Mouse (Mus musculus) splenic B cell, adult 2 months (primary cell): Measurements from ENCODE around the gene Fcer1g.
A peak's percentile ranks its signal among the peaks of the same experiment; 100 is the strongest.

Experiments
- DNase-seq: peaks from one replicate; pipeline ENCODE4 v3.0.0-alpha.2; 2011; ENCODE audit warnings: low read depth, low spot score
- H3K27me3 ChIP-seq: 2 replicates; pipeline ENCODE4 v1.6.1; 2012; ENCODE audit warnings: mild to moderate bottlenecking, low read length, moderate library complexity, mixed read lengths; ENCODE audit not compliant: control insufficient read depth, poor library complexity, insufficient read depth, severe bottlenecking
- H3K36me3 ChIP-seq: 2 replicates; pipeline ENCODE4 v1.6.1; 2012; ENCODE audit warnings: mild to moderate bottlenecking, low read length, moderate library complexity, mixed read lengths; ENCODE audit not compliant: control insufficient read depth, poor library complexity, insufficient read depth, severe bottlenecking

The Fcer1g gene

DNA sequence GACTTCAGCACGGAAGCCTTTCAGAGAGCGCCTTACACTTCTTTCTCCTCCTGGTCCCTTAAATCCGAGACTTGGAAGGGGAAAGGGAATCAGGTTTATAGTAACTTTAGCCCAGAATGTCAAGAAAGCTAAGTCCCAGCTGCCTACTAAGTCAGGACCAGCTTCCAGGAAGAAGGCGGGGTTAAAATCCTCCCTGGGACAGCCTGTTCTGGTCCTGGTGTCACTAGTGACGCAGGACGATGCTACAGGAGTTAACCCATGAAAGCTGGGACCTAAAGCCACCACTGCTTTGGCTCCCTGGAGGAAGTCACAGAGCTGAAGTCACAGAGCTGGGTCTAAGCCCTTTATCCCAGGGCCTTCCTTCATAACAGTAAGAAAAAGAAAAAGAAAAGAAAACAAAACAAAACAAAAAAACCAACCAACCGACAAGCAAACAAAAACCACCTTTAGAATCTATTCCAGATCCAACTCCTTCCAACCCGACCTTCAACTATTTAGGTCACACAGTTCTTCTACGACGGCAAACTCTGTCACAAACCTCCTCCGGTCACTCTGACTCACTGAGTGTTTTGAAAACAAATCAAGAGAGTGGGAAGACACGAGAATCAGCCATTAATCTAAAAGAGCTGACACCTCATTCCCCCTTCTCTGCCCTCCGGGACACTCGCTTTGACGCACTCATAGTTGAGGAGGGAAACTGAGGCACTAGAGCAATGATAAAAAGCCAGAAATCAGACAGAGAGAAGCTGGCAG lies 6.0 kb upstream of the Fcer1g start:
- peaks cover 8% of the 10 kb centered on the region for H3K36me3 ChIP-seq
- H3K27me3 ChIP-seq, result no peaks in the 10 kb centered on the region
- DNase-seq, result no peak

DNA sequence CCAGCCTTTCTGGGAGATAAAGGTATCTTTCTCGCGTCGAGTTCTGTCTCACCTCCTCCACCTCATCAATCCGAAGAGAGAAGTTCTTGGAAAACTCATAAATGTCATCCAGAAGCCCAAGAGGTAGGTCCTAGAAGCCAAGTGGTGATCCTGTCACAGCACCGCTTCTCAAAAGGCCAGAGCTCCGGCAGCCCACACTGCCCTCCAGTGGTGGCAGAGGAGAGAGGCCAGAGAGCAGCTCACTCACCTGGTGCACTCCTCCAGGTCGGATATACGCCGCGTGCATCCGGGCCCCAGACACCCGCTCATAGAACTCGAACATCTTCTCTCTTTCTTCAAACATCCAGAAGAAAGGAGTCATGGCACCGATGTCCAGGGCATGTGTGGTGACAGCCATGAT lies 4.3 kb upstream of the Fcer1g start:
- peak; percentile 75 for DNase-seq
- no peaks in the 10 kb centered on the region for H3K27me3 ChIP-seq
- H3K36me3 ChIP-seq, result peaks cover 8% of the 10 kb centered on the region

DNA sequence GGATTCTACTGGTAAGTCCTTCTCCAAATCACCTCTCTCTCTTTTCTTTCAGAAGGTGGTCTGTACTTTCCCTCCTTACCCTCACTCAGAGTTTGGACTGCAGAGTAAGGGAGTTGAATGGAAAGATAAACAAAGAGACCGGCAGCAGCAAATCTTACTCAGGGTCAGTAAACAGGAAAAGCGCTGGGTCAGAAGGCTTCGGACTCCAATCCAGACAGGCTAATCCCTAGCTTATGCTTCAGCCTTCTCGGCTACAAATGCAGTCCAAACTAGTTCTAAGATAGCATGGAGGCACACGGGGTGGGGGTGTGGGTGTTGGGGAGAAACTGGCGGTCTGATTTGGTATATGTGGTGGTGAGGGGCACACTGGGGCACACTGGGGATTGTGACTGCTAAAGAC lies 3.3 kb upstream of the Fcer1g start:
- H3K27me3 ChIP-seq, result no peaks in the 10 kb centered on the region
- peaks cover 8% of the 10 kb centered on the region for H3K36me3 ChIP-seq
- no peak for DNase-seq

DNA sequence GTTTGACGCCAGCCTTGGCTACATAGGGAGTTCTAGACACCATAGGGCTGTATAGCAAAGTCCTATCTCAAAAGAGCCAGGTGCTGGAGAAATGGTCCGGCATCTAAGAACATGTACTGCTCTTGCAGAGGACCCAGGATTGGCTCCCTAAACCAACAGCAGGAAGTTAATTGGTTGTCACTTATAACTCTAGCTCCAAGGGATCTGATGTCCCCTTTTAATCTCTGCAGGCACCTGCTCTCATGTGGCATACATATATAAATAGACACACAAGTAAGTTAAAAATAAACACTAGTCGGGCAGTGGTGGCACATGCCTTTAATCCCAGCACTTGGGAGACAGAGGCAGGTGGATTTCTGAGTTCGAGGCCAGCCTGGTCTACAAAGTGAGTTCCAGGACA lies 1.6 kb upstream of the Fcer1g start:
- DNase-seq, result no peak
- Histone ChIP-seq H3K27me3 (no peaks in the 10 kb centered on the region), H3K36me3 (peaks cover 6% of the 10 kb centered on the region)

DNA sequence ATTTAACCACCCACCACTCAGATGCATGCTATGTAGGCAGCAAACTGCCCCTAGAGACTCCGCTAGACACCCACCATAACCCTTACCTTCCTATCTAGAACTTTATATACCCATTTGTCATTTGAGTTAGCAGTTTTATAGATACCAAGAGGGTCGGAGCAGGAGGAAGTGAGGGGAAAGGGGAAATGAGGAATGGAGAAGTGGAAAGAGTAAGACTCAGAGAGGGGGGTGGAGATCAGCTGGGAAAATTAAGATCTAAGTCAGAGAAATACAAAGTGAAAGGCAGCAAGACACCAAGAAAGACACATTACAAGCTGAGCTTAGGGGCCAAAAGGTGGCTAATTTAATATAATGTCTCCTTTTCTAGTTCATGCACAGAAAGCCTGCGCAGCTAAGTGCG lies 373 bp upstream of the Fcer1g start:
- DNase-seq, result no peak
- Histone ChIP-seq H3K27me3 (no peaks in the 10 kb centered on the region), H3K36me3 (peaks cover 6% of the 10 kb centered on the region)

DNA sequence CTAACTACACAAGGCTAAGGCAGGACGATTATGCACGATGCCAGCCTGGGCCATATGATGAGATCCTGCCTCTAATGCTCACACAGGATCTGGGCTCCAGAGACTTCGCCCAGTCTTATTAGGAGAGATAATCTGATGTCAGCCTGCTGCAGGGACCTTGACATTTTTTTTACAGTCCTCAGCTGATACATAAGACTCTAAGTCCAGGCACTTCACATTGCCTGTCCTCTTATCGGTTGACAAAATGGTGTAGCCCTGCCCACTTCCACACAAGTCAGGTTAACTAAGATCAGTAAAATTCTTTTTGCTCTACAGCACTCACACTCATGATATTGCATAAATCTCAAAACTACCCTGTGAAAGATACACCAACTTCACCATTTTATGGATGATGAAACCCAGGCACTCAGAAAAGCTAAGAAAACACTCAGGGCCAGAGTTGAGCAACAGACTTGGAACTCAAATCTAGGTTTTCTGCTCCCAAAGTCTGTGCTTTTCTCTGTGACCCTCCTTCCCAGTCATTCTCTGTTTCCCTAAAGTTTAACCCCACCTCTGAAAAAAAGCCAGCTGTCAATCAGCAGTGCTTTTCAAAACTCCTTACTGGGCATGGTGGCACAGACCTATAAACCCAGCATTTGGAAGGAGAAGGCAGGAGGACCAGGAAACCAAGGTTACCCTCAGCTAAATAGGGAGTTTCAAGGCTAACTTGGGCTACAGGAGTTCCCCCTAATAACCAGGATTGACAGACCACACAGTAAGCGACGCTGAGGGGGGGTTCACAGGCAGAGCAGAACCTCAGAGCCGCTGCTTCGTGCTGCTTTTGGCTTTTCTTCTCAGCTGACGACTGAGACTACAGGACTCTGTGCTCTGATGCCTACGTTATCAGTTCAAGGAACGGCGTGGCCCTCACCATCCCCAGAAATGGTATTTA lies 1.1 kb downstream of the Fcer1g start:
- Histone ChIP-seq H3K36me3 (peaks cover 4% of the 10 kb centered on the region), H3K27me3 (no peaks in the 10 kb centered on the region)
- DNase-seq, result no peak

DNA sequence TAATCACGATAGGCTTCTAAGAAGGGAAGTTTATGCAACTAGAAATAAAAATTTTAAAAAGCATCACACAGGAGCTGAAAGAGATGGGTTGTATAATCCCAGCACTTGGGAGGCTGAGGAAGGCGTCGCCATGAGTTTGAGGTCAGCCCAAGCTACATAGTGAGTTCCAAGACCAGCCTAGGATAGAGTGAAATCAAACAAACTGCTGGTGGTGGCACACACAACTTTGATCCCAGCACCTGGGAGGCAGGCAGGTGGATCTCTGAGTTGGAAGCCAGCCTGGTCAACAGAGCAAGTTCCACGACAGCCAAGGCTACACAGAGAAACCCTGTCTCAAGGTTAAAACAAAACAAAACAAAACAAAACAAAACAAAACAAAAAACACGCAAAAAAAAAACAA lies 1.8 kb downstream of the Fcer1g start:
- Histone ChIP-seq H3K27me3 (no peaks in the 10 kb centered on the region), H3K36me3 (no peaks in the 10 kb centered on the region; the same call in none of the 2 replicates)
- DNase-seq, result no peak

DNA sequence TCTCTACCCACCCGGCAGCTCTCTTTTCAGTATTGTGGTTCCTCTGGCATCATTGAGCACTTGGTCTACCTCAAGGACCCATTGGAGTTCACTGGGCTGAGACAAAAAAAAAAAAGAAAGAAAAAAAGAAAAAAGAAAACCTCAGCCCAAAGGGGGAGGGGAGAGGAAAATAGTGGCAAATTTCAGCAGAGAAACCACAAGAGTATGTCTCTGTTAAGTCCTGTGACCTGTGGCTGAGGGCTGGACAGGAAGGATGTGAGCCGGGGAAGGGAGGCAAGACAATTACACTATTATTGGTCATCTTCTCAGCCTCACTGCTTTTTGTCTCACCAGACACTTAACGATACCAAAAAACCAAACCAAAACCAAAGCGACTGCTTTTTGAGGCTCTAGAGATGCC lies 2.3 kb downstream of the Fcer1g start:
- Histone ChIP-seq H3K36me3 (no peaks in the 10 kb centered on the region; the same call in 1 of the 2 replicates), H3K27me3 (no peaks in the 10 kb centered on the region)
- DNase-seq, result peak; percentile 46

DNA sequence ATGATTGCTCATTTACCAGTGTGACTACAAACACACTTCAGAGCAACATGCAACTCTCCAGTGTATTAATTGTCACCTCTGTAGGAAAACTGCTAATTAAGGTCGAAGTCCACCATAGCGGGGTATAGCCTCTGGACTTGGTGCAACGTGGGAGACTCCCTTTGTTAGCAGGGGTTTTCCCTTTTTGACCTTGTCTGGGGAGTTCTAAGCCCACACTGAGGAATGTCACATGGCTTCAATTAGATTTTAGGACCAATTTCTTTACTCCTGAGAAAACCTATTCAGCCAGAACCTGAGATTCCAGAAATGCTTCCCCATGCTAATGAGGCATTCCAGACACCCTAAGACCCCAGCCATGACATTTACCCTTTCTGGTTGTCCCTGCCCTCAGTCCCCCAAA lies 4.0 kb downstream of the Fcer1g start:
- no peak for DNase-seq
- H3K27me3 ChIP-seq, result no peaks in the 10 kb centered on the region
- no peaks in the 10 kb centered on the region; the same call in 1 of the 2 replicates for H3K36me3 ChIP-seq

DNA sequence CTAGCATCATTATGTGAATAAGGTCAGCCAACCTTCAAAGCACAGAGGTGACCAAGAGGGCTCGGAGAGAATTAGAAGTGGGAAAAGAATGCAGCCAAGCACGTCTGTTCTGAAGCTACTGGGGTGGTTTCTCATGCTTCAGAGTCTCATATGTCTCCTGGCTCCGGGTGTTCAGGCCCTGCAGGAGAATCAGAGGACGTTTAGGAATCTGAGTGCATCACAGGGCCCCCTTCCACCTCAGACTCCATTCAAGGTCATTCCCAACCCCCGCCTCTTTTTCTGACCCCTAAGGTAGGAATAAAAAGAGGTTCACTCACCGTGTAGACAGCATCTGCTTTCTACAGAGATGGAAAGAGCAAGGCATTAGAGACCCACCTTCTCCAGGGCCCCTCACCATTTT lies 4.4 kb downstream of the Fcer1g start:
- DNase-seq, result no peak
- no peaks in the 10 kb centered on the region for H3K27me3 ChIP-seq
- H3K36me3 ChIP-seq, result no peaks in the 10 kb centered on the region

DNA sequence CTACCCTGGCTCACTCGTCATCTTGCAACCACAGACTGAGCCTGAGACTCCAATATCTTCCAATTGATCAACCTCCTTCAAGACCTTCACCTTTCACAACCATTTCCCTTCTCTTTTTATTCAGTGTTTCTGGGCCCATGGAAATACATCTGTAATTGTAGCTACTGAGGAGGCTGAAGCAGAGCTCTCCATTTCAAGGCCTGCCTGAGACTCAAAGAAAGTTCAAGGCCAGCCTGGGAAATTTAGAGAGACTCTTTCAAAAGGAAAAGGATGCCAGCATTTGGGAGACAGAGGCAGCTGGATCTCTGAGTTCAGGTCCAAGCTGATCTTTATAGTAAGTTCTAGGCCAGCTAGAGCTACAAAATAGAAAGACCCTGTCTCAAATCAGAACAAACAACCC lies 6.3 kb downstream of the Fcer1g start:
- H3K36me3 ChIP-seq, result no peaks in the 10 kb centered on the region
- no peaks in the 10 kb centered on the region for H3K27me3 ChIP-seq
- no peak for DNase-seq

DNA sequence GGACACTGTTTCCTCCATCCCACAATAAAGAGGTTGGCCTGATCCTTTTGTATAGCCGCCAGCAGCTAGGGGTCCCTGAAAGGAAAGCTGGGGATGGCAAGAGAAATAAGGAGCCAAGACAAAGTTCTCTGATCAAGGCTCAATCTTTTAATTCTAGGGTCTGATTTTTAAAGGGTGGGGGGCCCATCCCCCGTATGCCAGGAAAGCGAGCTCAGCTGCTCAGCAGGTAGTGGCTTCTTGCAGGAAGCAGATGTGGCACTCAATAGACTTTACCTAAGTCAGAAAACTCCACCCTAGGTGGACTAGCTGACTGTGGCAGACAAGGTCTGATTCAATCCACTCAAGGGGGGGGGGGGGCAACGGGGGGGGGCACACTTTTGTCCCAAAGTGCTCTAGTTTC lies 7.4 kb downstream of the Fcer1g start:
- H3K36me3 ChIP-seq, result no peaks in the 10 kb centered on the region
- no peaks in the 10 kb centered on the region for H3K27me3 ChIP-seq
- no peak for DNase-seq

DNA sequence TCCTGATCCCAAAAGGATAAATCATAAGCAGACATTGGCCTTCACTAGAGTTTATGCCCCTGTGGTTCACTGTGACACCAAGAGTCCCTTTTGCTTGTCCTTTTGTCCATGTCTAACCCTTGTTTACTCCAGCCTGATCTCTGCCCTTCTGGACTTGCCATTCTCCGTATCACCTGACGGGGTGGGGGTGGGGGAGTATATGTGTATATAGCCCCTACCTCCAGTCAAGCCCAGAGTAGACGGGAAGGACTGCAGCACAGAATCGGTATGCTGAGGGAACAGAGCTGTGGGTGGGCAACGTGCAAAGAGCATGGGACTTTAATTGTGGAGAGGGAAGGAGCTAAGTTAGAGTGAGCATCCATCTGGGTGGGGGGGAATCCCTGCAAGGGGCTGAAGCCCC lies 9.3 kb downstream of the Fcer1g start, which contains the start of gene Apoa2:
Gene Apoa2 (plus strand): TSS at position 198 of the 400 bp plus-strand sequence.
- no peaks in the 10 kb centered on the region for H3K27me3 ChIP-seq
- peaks cover 1% of the 10 kb centered on the region; the same call in 1 of the 2 replicates for H3K36me3 ChIP-seq
- DNase-seq, result no peak

DNA sequence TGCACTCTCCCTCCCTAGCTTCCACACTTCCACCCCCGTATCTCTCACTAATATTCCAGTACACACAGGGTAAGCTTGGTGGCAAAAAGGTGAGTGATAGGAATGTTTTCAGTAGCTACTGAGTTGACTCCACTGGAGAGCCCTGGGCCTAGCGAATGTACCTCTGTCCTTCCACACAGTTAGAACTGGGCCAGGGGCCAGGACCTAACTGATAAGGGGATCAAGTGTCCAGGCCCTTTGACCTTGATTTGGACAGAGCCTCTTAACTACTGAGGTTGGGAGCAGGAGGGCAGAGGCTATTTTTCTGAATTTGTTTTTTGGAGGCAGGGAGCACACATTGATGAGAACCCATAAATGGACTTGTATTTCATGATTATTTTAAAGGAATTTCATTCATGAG lies 10.4 kb downstream of the Fcer1g start:
- no peaks in the 10 kb centered on the region for H3K27me3 ChIP-seq
- H3K36me3 ChIP-seq, result peaks cover 1% of the 10 kb centered on the region
- DNase-seq, result no peak

DNA sequence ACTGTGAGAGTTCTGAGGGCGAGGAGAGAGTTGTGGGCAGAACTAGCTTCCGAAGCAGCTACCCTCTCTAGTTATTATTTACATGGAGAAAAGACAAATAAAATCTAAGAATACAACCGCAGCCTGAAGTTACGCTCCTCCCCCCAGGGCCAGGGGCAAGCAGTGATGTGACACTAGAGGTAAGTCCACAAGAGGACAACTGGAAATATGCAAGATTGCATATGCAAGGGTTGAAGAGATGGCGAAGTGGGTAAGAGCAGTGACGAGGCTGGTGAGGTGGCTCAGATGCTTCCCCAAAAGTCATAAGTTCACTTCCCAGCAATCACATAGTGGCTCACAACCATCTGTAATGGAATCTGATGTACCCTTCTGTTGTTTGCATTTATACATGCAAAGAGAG lies 11.0 kb downstream of the Fcer1g start:
- peaks cover 1% of the 10 kb centered on the region for H3K36me3 ChIP-seq
- H3K27me3 ChIP-seq, result no peaks in the 10 kb centered on the region
- peak; percentile 18 for DNase-seq
